Mouse (Mus musculus) kidney, postnatal 0 days (tissue): ENCODE data around the gene Npas3. TPM values are rescaled to one million over a fixed set of nuclear protein-coding genes. Genes with fewer than 3 reads are reported as not detected.
A peak's percentile ranks its signal among the peaks of the same experiment; 100 is the strongest.

Experiments
- ATAC-seq: fragments of 200-750 bp; cut with Nextera tagmentation; replicated peaks from 2 replicates; pipeline ENCODE4 v1.8.0; 2017; ENCODE audit warnings: low read depth, moderate number of reproducible peaks, moderate TSS enrichment, moderate library complexity; ENCODE audit not compliant: low FRiP score
- DNase-seq: peaks from one replicate; pipeline ENCODE4 v3.0.0-alpha.2; 2016; ENCODE audit warnings: low spot score
- H3K27ac ChIP-seq: fragments of 300-500 bp; sonication (generic); 2 replicates; pipeline ENCODE4 v1.5.1; 2014; ENCODE audit warnings: mild to moderate bottlenecking
- H3K27me3 ChIP-seq: fragments of 300-500 bp; sonication (generic); 2 replicates; pipeline ENCODE4 v1.6.1; 2014; ENCODE audit warnings: low read length, mixed read lengths; ENCODE audit not compliant: insufficient read depth
- H3K36me3 ChIP-seq: fragments of 300-500 bp; sonication (generic); 2 replicates; pipeline ENCODE4 v1.6.1; 2014; ENCODE audit warnings: low read length, mixed read lengths; ENCODE audit not compliant: insufficient read depth
- H3K4me1 ChIP-seq: fragments of 300-500 bp; sonication (generic); replicated peaks from 2 replicates; pipeline ENCODE4 v1.6.1; 2014; ENCODE audit warnings: antibody characterized with exemption, low read length, mixed read lengths; ENCODE audit not compliant: insufficient read depth
- H3K4me2 ChIP-seq: fragments of 300-500 bp; sonication (generic); 2 replicates; pipeline ENCODE4 v1.6.1; 2014; ENCODE audit warnings: mild to moderate bottlenecking, low read length, moderate library complexity, mixed read lengths
- H3K4me3 ChIP-seq: fragments of 300-500 bp; sonication (generic); replicated peaks from 2 replicates; pipeline ENCODE4 v1.5.1; 2014; ENCODE audit warnings: low read depth, low read length
- H3K9ac ChIP-seq: fragments of 300-500 bp; sonication (generic); 2 replicates; pipeline ENCODE4 v1.6.1; 2014; ENCODE audit warnings: low read depth, low read length
- H3K9me3 ChIP-seq: fragments of 300-500 bp; sonication (generic); replicated peaks from 2 replicates; pipeline ENCODE4 v1.6.1; 2016; ENCODE audit warnings: low read length, inconsistent platforms, mixed read lengths
- CTCF ChIP-seq: IDR thresholded peaks from 2 replicates; pipeline ENCODE4 v1.5.1; 2016; ENCODE audit warnings: antibody characterized with exemption, low read depth, mild to moderate bottlenecking, moderate library complexity
- WGBS: fragments of 180-500 bp; shearing (Covaris S2); extraction: QIAGEN DNeasy Blood & Tissue Kit; methylation state at CpG from one replicate; pipeline ENCODE4 v1.1.7; 2014; 5-methylcytosine and 5-hydroxymethylcytosine counted together
- polyA plus RNA-seq: library from polyadenylated mRNA; unstranded; fragments of >200 nt; fragmentation: Nextera tagmentation; extraction: Ambion mirVana; gene quantifications from 2 replicates; pipeline ENCODE4 v1.2.1, GENCODE M21; 2015

Npas3 gene
- polyA plus RNA-seq, 1 experiment from 2014 or later: 1.2 TPM

- WGBS: 14% methylated on average over 3 of the region's 3 CpGs
- TF ChIP-seq CTCF: no peak
- Histone ChIP-seq H3K27ac (0 out of 2 replicates have a peak overlapping the region, but pooled peaks have one; percentile 27), H3K27me3 (no peaks in the 10 kb centered on the region), H3K9me3 (no peaks in the 10 kb centered on the region), H3K9ac (no peak overlapping the region), H3K4me1 (peaks cover 14% of the 10 kb centered on the region), H3K36me3 (no peaks in the 10 kb centered on the region), H3K4me2 (peak overlapping the region; percentile 33), H3K4me3 (no peak overlapping the region)
- DNase-seq (peak; percentile 51), ATAC-seq (no peak)
Observed at GRCm38 (mm10) chr12:53327653-53328188, 79.2 kb downstream of the Npas3 start.

- H3K27me3 ChIP-seq: no peaks in the 10 kb centered on the region
- H3K9ac ChIP-seq: no peak overlapping the region
- H3K27ac ChIP-seq: 0 out of 2 replicates have a peak overlapping the region, but pooled peaks have one; percentile 27
- no peak overlapping the region for H3K4me3 ChIP-seq
- H3K36me3 ChIP-seq: no peaks in the 10 kb centered on the region
- no peak for TF ChIP-seq CTCF
- ATAC-seq (no peak), DNase-seq (peak; percentile 67)
- peaks cover 14% of the 10 kb centered on the region for H3K4me1 ChIP-seq
- WGBS: 5% methylated on average over 5 of the region's 5 CpGs
- no peaks in the 10 kb centered on the region for H3K9me3 ChIP-seq
- peak overlapping the region; percentile 33 for H3K4me2 ChIP-seq
Observed at GRCm38 (mm10) chr12:53328257-53328736, 79.8 kb downstream of the Npas3 start.

- no peak for ATAC-seq
- H3K4me2 ChIP-seq: no peak overlapping the region
- no peaks in the 10 kb centered on the region for H3K9me3 ChIP-seq
- no peak overlapping the region for H3K4me3 ChIP-seq
- DNase-seq: no peak
- H3K27ac ChIP-seq: no peak overlapping the region
- no peaks in the 10 kb centered on the region for H3K36me3 ChIP-seq
- no peaks in the 10 kb centered on the region for H3K27me3 ChIP-seq
- H3K4me1 ChIP-seq: peaks cover 14% of the 10 kb centered on the region
- WGBS: 88% methylated on average over 6 of the region's 6 CpGs
- no peak for TF ChIP-seq CTCF
- no peak overlapping the region for H3K9ac ChIP-seq
Observed at GRCm38 (mm10) chr12:53330141-53330540, 81.7 kb downstream of the Npas3 start.

- ATAC-seq (no peak), DNase-seq (no peak)
- Histone ChIP-seq H3K27me3 (no peaks in the 10 kb centered on the region), H3K9ac (no peak overlapping the region), H3K4me2 (no peak overlapping the region), H3K4me3 (no peak overlapping the region), H3K27ac (no peak overlapping the region), H3K36me3 (no peaks in the 10 kb centered on the region), H3K4me1 (peaks cover 14% of the 10 kb centered on the region), H3K9me3 (no peaks in the 10 kb centered on the region)
- no peak for TF ChIP-seq CTCF
- 64% methylated on average over 9 of the region's 9 CpGs for WGBS
Observed at GRCm38 (mm10) chr12:53331391-53331790, 82.9 kb downstream of the Npas3 start.

- no peak overlapping the region for H3K9ac ChIP-seq
- no peak for DNase-seq
Observed at GRCm38 (mm10) chr12:53331800-53332199, 83.3 kb downstream of the Npas3 start.

GRCm38 (mm10) chr12:53333251-53333650, 84.8 kb downstream of the Npas3 start:
- Histone ChIP-seq H3K4me3 (no peak overlapping the region), H3K4me2 (no peak overlapping the region), H3K9ac (no peak overlapping the region), H3K27ac (no peak overlapping the region), H3K9me3 (no peaks in the 10 kb centered on the region), H3K27me3 (no peaks in the 10 kb centered on the region), H3K36me3 (no peaks in the 10 kb centered on the region), H3K4me1 (peaks cover 3% of the 10 kb centered on the region; the same call in 1 of the 2 replicates)
- ATAC-seq: no peak
- TF ChIP-seq CTCF: no peak
- DNase-seq: no peak
- WGBS: 73% methylated on average over 2 of the region's 2 CpGs

More at GRCm38 (mm10) chr12:53331800-53332199, 83.3 kb downstream of the Npas3 start:
- Histone ChIP-seq H3K27me3 (no peaks in the 10 kb centered on the region), H3K4me1 (peaks cover 14% of the 10 kb centered on the region), H3K4me3 (no peak overlapping the region), H3K27ac (no peak overlapping the region), H3K36me3 (no peaks in the 10 kb centered on the region), H3K9me3 (no peaks in the 10 kb centered on the region), H3K4me2 (no peak overlapping the region)
- no peak for ATAC-seq
- whole genome bisulfite sequencing: 82% methylated on average over 3 of the region's 3 CpGs
- TF ChIP-seq CTCF: no peak
